Mouse (Mus musculus) CH12.LX (cell line): ENCODE data around the gene Abhd14a.
"Not testable (repeated sequence)": the region's sequence is repeated elsewhere in the genome, so short reads cannot be mapped to it uniquely, and the experiment has no call there.

Source experiments
- POLR2A ChIP-seq: IDR thresholded peaks from 2 replicates; pipeline ENCODE4 v1.6.1; 2011; ENCODE audit warnings: low read depth, mild to moderate bottlenecking, improper control_type of control experiment, low read length
- RCOR1 ChIP-seq: conservative IDR thresholded peaks from 2 replicates; pipeline ENCODE4 v1.6.1; 2012; ENCODE audit warnings: low read depth, mild to moderate bottlenecking, inconsistent platforms, low read length, improper control_type of control experiment

DNA sequence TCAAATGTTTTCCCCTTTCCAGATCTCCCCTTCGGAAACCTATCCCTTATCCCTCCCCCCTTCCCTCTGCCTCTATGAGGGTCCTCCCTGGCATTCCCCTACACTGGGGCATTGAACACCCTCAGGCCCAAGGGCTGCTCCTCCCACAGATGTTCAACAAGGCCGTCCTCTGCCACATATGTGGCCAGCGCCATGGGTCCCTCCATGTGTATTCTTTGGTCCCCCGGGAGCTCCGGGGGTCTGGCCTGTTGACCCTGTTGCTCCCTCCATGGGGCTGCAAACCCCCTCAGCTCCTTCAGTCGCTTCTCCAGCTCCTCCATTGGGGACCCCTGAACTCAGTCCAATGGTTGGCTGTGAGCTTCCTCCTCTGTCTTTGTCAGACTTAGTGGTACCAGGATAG, 40.1 kb upstream of the Abhd14a start:
- TF ChIP-seq POLR2A, RCOR1: not testable (repeated sequence)
